Mouse (Mus musculus) limb, embryonic 12.5 days (tissue): Measurements from ENCODE around the gene Apoh. TPM values are rescaled to one million over a fixed set of nuclear protein-coding genes. Genes with fewer than 3 reads are reported as not detected.

Source experiments
- ATAC-seq: fragments of 200-750 bp; cut with Nextera tagmentation; 2 replicates; pipeline ENCODE4 v1.8.0; 2017; ENCODE audit warnings: low read depth, moderate TSS enrichment; ENCODE audit not compliant: insufficient number of reproducible peaks, insufficient read depth, low FRiP score, low TSS enrichment
- H3K27ac ChIP-seq: fragments of 300-500 bp; sonication (generic); 2 replicates; pipeline ENCODE4 v1.5.1; 2016; ENCODE audit warnings: mild to moderate bottlenecking, moderate library complexity
- H3K27me3 ChIP-seq: fragments of 300-500 bp; sonication (generic); 2 replicates; pipeline ENCODE4 v1.6.1; 2016; ENCODE audit warnings: mild to moderate bottlenecking, moderate library complexity
- H3K36me3 ChIP-seq: fragments of 300-500 bp; sonication (generic); 2 replicates; pipeline ENCODE4 v1.6.1; 2016; ENCODE audit warnings: mild to moderate bottlenecking, moderate library complexity
- H3K4me1 ChIP-seq: fragments of 300-500 bp; sonication (generic); replicated peaks from 2 replicates; pipeline ENCODE4 v1.6.1; 2016
- H3K4me2 ChIP-seq: fragments of 300-500 bp; sonication (generic); 2 replicates; pipeline ENCODE4 v1.6.1; 2016; ENCODE audit warnings: mild to moderate bottlenecking, moderate library complexity
- H3K4me3 ChIP-seq: fragments of 300-500 bp; sonication (generic); replicated peaks from 2 replicates; pipeline ENCODE4 v1.5.1; 2016; ENCODE audit warnings: mild to moderate bottlenecking
- H3K9ac ChIP-seq: fragments of 300-500 bp; sonication (generic); replicated peaks from 2 replicates; pipeline ENCODE4 v1.6.1; 2016; ENCODE audit warnings: mild to moderate bottlenecking, moderate library complexity
- H3K9me3 ChIP-seq: fragments of 300-500 bp; sonication (generic); 2 replicates; pipeline ENCODE4 v1.6.1; 2016; ENCODE audit warnings: mild to moderate bottlenecking, moderate library complexity
- WGBS: fragments of 180-500 bp; shearing (Covaris S2); methylation state at CpG from one replicate; pipeline ENCODE4 v1.1.7; 2016; 5-methylcytosine and 5-hydroxymethylcytosine counted together
- polyA plus RNA-seq: library from polyadenylated mRNA; unstranded; fragments of >200 nt; fragmentation: Nextera tagmentation; extraction: Ambion mirVana; gene quantifications from 2 replicates; pipeline ENCODE4 v1.2.1, GENCODE M21; 2016

Apoh gene
- polyA plus RNA-seq, 1 experiment from 2014 or later = not detected

GRCm38 (mm10) chr11:108424111-108424510, 81.0 kb downstream of the Apoh start:
- Histone ChIP-seq H3K36me3 (no peaks in the 10 kb centered on the region), H3K9me3 (no peaks in the 10 kb centered on the region), H3K4me3 (peak overlapping the region; percentile 73), H3K27me3 (peaks cover 6% of the 10 kb centered on the region; the same call in 1 of the 2 replicates), H3K4me1 (peaks cover 14% of the 10 kb centered on the region), H3K27ac (no peak overlapping the region), H3K4me2 (peak overlapping the region; percentile 69), H3K9ac (0 out of 2 replicates have a peak overlapping the region, but pooled peaks have one; percentile 38)
- ATAC-seq = no peak
- WGBS = 7% methylated on average over 5 of the region's 5 CpGs

GRCm38 (mm10) chr11:108424889-108425591, 81.9 kb downstream of the Apoh start, which contains the start of gene Cep112:
Gene Cep112, plus strand, starts transcription at chr11:108425192.
- Histone ChIP-seq H3K9ac (peak within 1 kb of the TSS; percentile 84), H3K9me3 (no peaks in the 10 kb centered on the region), H3K4me2 (peak within 1 kb of the TSS; percentile 69), H3K4me3 (peak within 1 kb of the TSS; percentile 73), H3K27ac (peak within 1 kb of the TSS; percentile 59), H3K4me1 (peaks cover 10% of the 10 kb centered on the region; the same call in 1 of the 2 replicates), H3K36me3 (no peaks in the 10 kb centered on the region), H3K27me3 (peaks cover 6% of the 10 kb centered on the region; the same call in 1 of the 2 replicates)
- peak; percentile 94 for ATAC-seq
- WGBS = 2% methylated on average over 61 of the region's 61 CpGs

GRCm38 (mm10) chr11:108425592-108425921, 82.4 kb downstream of the Apoh start:
- Histone ChIP-seq H3K4me3 (peak overlapping the region; percentile 73), H3K27me3 (peaks cover 6% of the 10 kb centered on the region; the same call in 1 of the 2 replicates), H3K9me3 (no peaks in the 10 kb centered on the region), H3K4me1 (peaks cover 10% of the 10 kb centered on the region; the same call in 1 of the 2 replicates), H3K9ac (peak overlapping the region; percentile 84), H3K36me3 (no peaks in the 10 kb centered on the region), H3K27ac (peak overlapping the region; percentile 59), H3K4me2 (peak overlapping the region; percentile 69)
- ATAC-seq = no peak; the same call in 1 of the 2 replicates
- 7% methylated on average over 14 of the region's 14 CpGs for WGBS

GRCm38 (mm10) chr11:108426086-108426485, 82.9 kb downstream of the Apoh start:
- Histone ChIP-seq H3K36me3 (no peaks in the 10 kb centered on the region), H3K9ac (no peak overlapping the region), H3K9me3 (no peaks in the 10 kb centered on the region), H3K4me2 (peak overlapping the region; percentile 69), H3K27ac (no peak overlapping the region), H3K4me1 (peaks cover 10% of the 10 kb centered on the region; the same call in 1 of the 2 replicates), H3K27me3 (peaks cover 6% of the 10 kb centered on the region; the same call in 1 of the 2 replicates), H3K4me3 (peak overlapping the region; percentile 73)
- ATAC-seq = no peak
- 86% methylated on average over 3 of the region's 3 CpGs for WGBS

GRCm38 (mm10) chr11:108427191-108427590, 84.0 kb downstream of the Apoh start:
- no peak for ATAC-seq
- 68% methylated on average over 6 of the region's 6 CpGs for WGBS
- Histone ChIP-seq H3K4me2 (no peak overlapping the region), H3K27me3 (peaks cover 6% of the 10 kb centered on the region; the same call in 1 of the 2 replicates), H3K9ac (no peak overlapping the region), H3K4me3 (no peak overlapping the region), H3K27ac (no peak overlapping the region), H3K9me3 (no peaks in the 10 kb centered on the region), H3K36me3 (no peaks in the 10 kb centered on the region), H3K4me1 (peaks cover 10% of the 10 kb centered on the region; the same call in 1 of the 2 replicates)

GRCm38 (mm10) chr11:108429076-108429475, 85.9 kb downstream of the Apoh start:
- ATAC-seq = no peak
- Histone ChIP-seq H3K4me1 (peaks cover 7% of the 10 kb centered on the region; the same call in 1 of the 2 replicates), H3K4me2 (no peak overlapping the region), H3K27me3 (no peaks in the 10 kb centered on the region), H3K4me3 (no peak overlapping the region), H3K9ac (no peak overlapping the region), H3K9me3 (no peaks in the 10 kb centered on the region), H3K36me3 (no peaks in the 10 kb centered on the region), H3K27ac (no peak overlapping the region)
- whole genome bisulfite sequencing = 83% methylated on average over 2 of the region's 2 CpGs

GRCm38 (mm10) chr11:108443893-108444563, 100.9 kb downstream of the Apoh start:
- Histone ChIP-seq H3K27ac (no peak overlapping the region), H3K27me3 (no peaks in the 10 kb centered on the region), H3K4me1 (peaks cover 3% of the 10 kb centered on the region; the same call in 1 of the 2 replicates), H3K9ac (no peak overlapping the region), H3K9me3 (no peaks in the 10 kb centered on the region), H3K36me3 (peaks cover 13% of the 10 kb centered on the region; the same call in 1 of the 2 replicates), H3K4me2 (no peak overlapping the region), H3K4me3 (no peak overlapping the region)
- ATAC-seq = no peak
- WGBS = 56% methylated on average over 11 of the region's 11 CpGs

GRCm38 (mm10) chr11:108447148-108447547, 104.0 kb downstream of the Apoh start:
- no peak overlapping the region for H3K4me2 ChIP-seq
- no peak for ATAC-seq
- peaks cover 7% of the 10 kb centered on the region; the same call in 1 of the 2 replicates for H3K9me3 ChIP-seq
- H3K27me3 ChIP-seq = no peaks in the 10 kb centered on the region
- peaks cover 3% of the 10 kb centered on the region; the same call in 1 of the 2 replicates for H3K4me1 ChIP-seq
- H3K4me3 ChIP-seq = no peak overlapping the region
- H3K27ac ChIP-seq = no peak overlapping the region
- H3K36me3 ChIP-seq = peaks cover 8% of the 10 kb centered on the region; the same call in 1 of the 2 replicates
- H3K9ac ChIP-seq = no peak overlapping the region

GRCm38 (mm10) chr11:108449811-108450210, 106.7 kb downstream of the Apoh start:
- ATAC-seq = no peak
- Histone ChIP-seq H3K9ac (no peak overlapping the region), H3K4me3 (no peak overlapping the region), H3K27me3 (no peaks in the 10 kb centered on the region), H3K9me3 (peaks cover 9% of the 10 kb centered on the region; the same call in 1 of the 2 replicates), H3K36me3 (peaks cover 6% of the 10 kb centered on the region; the same call in 1 of the 2 replicates), H3K4me2 (no peak overlapping the region), H3K27ac (no peak overlapping the region), H3K4me1 (peaks cover 3% of the 10 kb centered on the region; the same call in 1 of the 2 replicates)
- WGBS = 33% methylated on average over 3 of the region's 3 CpGs

GRCm38 (mm10) chr11:108459599-108459998, 116.4 kb downstream of the Apoh start:
- Histone ChIP-seq H3K4me3 (no peak overlapping the region), H3K36me3 (peaks cover 14% of the 10 kb centered on the region), H3K27me3 (no peaks in the 10 kb centered on the region), H3K4me1 (no peaks in the 10 kb centered on the region), H3K27ac (no peak overlapping the region), H3K4me2 (no peak overlapping the region), H3K9me3 (no peaks in the 10 kb centered on the region), H3K9ac (no peak overlapping the region)
- ATAC-seq = no peak
- 80% methylated on average over 3 of the region's 3 CpGs for WGBS
